9 mouse cellular contexts compared by ENCODE assay signal in genomic region chr1:170111651-170112226, GRCm38 (mm10). TPM values are rescaled to one million over a fixed set of nuclear protein-coding genes. Genes with fewer than 3 reads are reported as not detected.
DNase-seq lines count a peak whose midpoint lies in the region; ATAC-seq and TF ChIP-seq lines count a peak whose summit lies in the region.
"Had no signal": no experiment of that assay in that cellular context is flagged by ENCODE, and none has a peak within 500 bp of the region (broad histone marks: within the 10 kb centered on the region; RNA-seq: fewer than 3 reads in every experiment).

No protein-coding gene starts in this region.

- peak; percentile 38 for DNase-seq in gastrocnemius, adult 2 months
- DNase-seq in gastrocnemius, postnatal 25 days = no peak
- no peak for DNase-seq in neural tube, embryonic 10.5 days (ENCODE audit: extremely low spot score, low spot score)
- DNase-seq in right cerebral cortex, postnatal 14 days = no peak
- no peak for DNase-seq in layer of hippocampus, postnatal 14 days (ENCODE audit: low spot score in 2 of 2)

- H3K27ac ChIP-seq in gastrocnemius, adult 2 months = peak overlapping the region; percentile 86
- H3K27ac ChIP-seq in neural tube, embryonic 13.5 days (replicated peaks) = no peak overlapping the region
- peak overlapping the region; percentile 99 for H3K27ac ChIP-seq in embryonic facial prominence, embryonic 13.5 days
- H3K27ac ChIP-seq in stomach, embryonic 16.5 days (ENCODE audit: low read length) = peak overlapping the region; percentile 86

- H3K4me2 ChIP-seq in neural tube, embryonic 13.5 days = peak overlapping the region; percentile 9; the same call in 1 of the 2 replicates
- H3K4me2 ChIP-seq in embryonic facial prominence, embryonic 13.5 days = peak overlapping the region; percentile 80
- peak overlapping the region; percentile 55 for H3K4me2 ChIP-seq in stomach, embryonic 16.5 days (ENCODE audit: low read depth, low read length)

- no peak overlapping the region for H3K9ac ChIP-seq in neural tube, embryonic 13.5 days
- H3K9ac ChIP-seq in embryonic facial prominence, embryonic 13.5 days = peak overlapping the region; percentile 51; the same call in 1 of the 2 replicates
- no peak overlapping the region for H3K9ac ChIP-seq in stomach, embryonic 16.5 days (ENCODE audit: low read length)

- intact Hi-C loops in gastrocnemius, adult 2 months (cut with DNase I) = loop anchor here (5.0 kb wide), 1 partner anchor 54 kb away; no protein-coding TSS in a partner anchor

- no peaks in the 10 kb centered on the region for H3K9me3 ChIP-seq in neural tube, embryonic 13.5 days
- H3K9me3 ChIP-seq in embryonic facial prominence, embryonic 13.5 days = no peaks in the 10 kb centered on the region
- H3K9me3 ChIP-seq in stomach, embryonic 16.5 days (replicated peaks; ENCODE audit: control insufficient read depth, low read length) = no peaks in the 10 kb centered on the region

- 85% methylated on average over 16 of the region's 16 CpGs for WGBS in neural tube, embryonic 13.5 days
- WGBS in embryonic facial prominence, embryonic 13.5 days = 61% methylated on average over 16 of the region's 16 CpGs
- WGBS in stomach, embryonic 16.5 days = 83% methylated on average over 16 of the region's 16 CpGs

- TF ChIP-seq CTCF in gastrocnemius, adult 2 months (IDR thresholded peaks at IDR 0.05) = no peak

- H3K27me3 ChIP-seq in neural tube, embryonic 13.5 days = no peaks in the 10 kb centered on the region
- H3K27me3 ChIP-seq in embryonic facial prominence, embryonic 13.5 days = no peaks in the 10 kb centered on the region
- no peaks in the 10 kb centered on the region for H3K27me3 ChIP-seq in stomach, embryonic 16.5 days (ENCODE audit: control insufficient read depth, insufficient read depth, low read length)
- H3K27me3 ChIP-seq: CH12.LX had no signal

- no peak for ATAC-seq in neural tube, embryonic 13.5 days (ENCODE audit: low read depth)
- ATAC-seq in embryonic facial prominence, embryonic 13.5 days (ENCODE audit: insufficient number of reproducible peaks, insufficient read depth, low FRiP score, low TSS enrichment, low read depth) = no peak
- ATAC-seq in stomach, embryonic 16.5 days (ENCODE audit: insufficient read depth, low FRiP score) = no peak

- no peaks in the 10 kb centered on the region for H3K4me1 ChIP-seq in neural tube, embryonic 13.5 days (replicated peaks)
- H3K4me1 ChIP-seq in embryonic facial prominence, embryonic 13.5 days = peaks cover 36% of the 10 kb centered on the region
- H3K4me1 ChIP-seq in stomach, embryonic 16.5 days (ENCODE audit: control insufficient read depth, insufficient read depth, low read length) = peaks cover 11% of the 10 kb centered on the region

- peak overlapping the region; percentile 67 for H3K4me3 ChIP-seq in gastrocnemius, adult 2 months
- H3K4me3 ChIP-seq in neural tube, embryonic 13.5 days = no peak overlapping the region
- peak overlapping the region; percentile 60 for H3K4me3 ChIP-seq in embryonic facial prominence, embryonic 13.5 days
- peak overlapping the region; percentile 52; the same call in 1 of the 2 replicates for H3K4me3 ChIP-seq in stomach, embryonic 16.5 days (replicated peaks; ENCODE audit: low read length)

- H3K36me3 ChIP-seq in neural tube, embryonic 13.5 days = no peaks in the 10 kb centered on the region
- H3K36me3 ChIP-seq in embryonic facial prominence, embryonic 13.5 days = no peaks in the 10 kb centered on the region
- H3K36me3 ChIP-seq in stomach, embryonic 16.5 days (ENCODE audit: control insufficient read depth, insufficient read depth, low read length) = no peaks in the 10 kb centered on the region

RNA-seq across cellular contexts. Expression of gene Ddr2, which starts 1.2 kb away (rescaled TPM):
- total RNA-seq in gastrocnemius, adult 2 months (2021) = 10 to 100 TPM; 16.4 to 22.5 TPM
- total RNA-seq in gastrocnemius, postnatal 25 days (2021) = 10 to 100 TPM; 18.3 to 30.9 TPM
- polyA plus RNA-seq in neural tube, embryonic 13.5 days (2015; fragmentation: Nextera tagmentation; extraction: Ambion mirVana) = 10.2 and 16.5 TPM in 2 replicates
- polyA plus RNA-seq in embryonic facial prominence, embryonic 13.5 days (2015; fragmentation: Nextera tagmentation; extraction: Ambion mirVana) = 103 and 115 TPM in 2 replicates
- polyA plus RNA-seq in stomach, embryonic 16.5 days (2015; fragmentation: Nextera tagmentation; extraction: Ambion mirVana) = 57.1 and 60.3 TPM in 2 replicates
- 1 to 10 TPM; 6.3 to 9.2 TPM for total RNA-seq in layer of hippocampus, postnatal 14 days (2021)

Comparison
In these comparisons a context has a peak if more than half of its experiments do, and no peak if none do; other contexts are left out.
1. H3K4me2 ChIP-seq: peak in every context shown above with its lines; median percentile 80 in embryonic facial prominence, embryonic 13.5 days; 55 in stomach, embryonic 16.5 days; 9 in neural tube, embryonic 13.5 days.